Mouse (Mus musculus) ES-Bruce4 (cell line): ENCODE data around the gene Pram1. TPM values are rescaled to one million over a fixed set of nuclear protein-coding genes. Genes with fewer than 3 reads are reported as not detected.
"Not testable (repeated sequence)": the region's sequence is repeated elsewhere in the genome, so short reads cannot be mapped to it uniquely, and the experiment has no call there.

Source experiments
- H3K27ac ChIP-seq: 2 replicates; pipeline ENCODE4 v1.5.1; 2012; ENCODE audit warnings: low read length, inconsistent platforms; ENCODE audit not compliant: insufficient read depth
- H3K27me3 ChIP-seq: 2 replicates; pipeline ENCODE4 v1.6.1; 2012; ENCODE audit warnings: mild to moderate bottlenecking, low read length, inconsistent platforms; ENCODE audit not compliant: control insufficient read depth, poor library complexity, insufficient read depth, severe bottlenecking
- H3K36me3 ChIP-seq: 2 replicates; pipeline ENCODE4 v1.6.1; 2012; ENCODE audit warnings: inconsistent platforms, mild to moderate bottlenecking, low read length, moderate library complexity; ENCODE audit not compliant: control insufficient read depth, poor library complexity, insufficient read depth, severe bottlenecking
- H3K4me1 ChIP-seq: one replicate; pipeline ENCODE4 v1.8.1; 2011; ENCODE audit warnings: low read length; ENCODE audit not compliant: control insufficient read depth, insufficient read depth
- H3K4me3 ChIP-seq: 2 replicates; pipeline ENCODE4 v1.5.1; 2011; ENCODE audit warnings: low read depth, mild to moderate bottlenecking, low read length
- H3K9ac ChIP-seq: 2 replicates; pipeline ENCODE4 v1.6.1; 2012; ENCODE audit warnings: low read depth, mild to moderate bottlenecking, inconsistent platforms; ENCODE audit not compliant: poor library complexity, severe bottlenecking
- H3K9me3 ChIP-seq: replicated peaks from 2 replicates; pipeline ENCODE4 v1.6.1; 2012; ENCODE audit warnings: mild to moderate bottlenecking, low read length, inconsistent platforms; ENCODE audit not compliant: control insufficient read depth, poor library complexity, insufficient read depth, severe bottlenecking
- CTCF ChIP-seq: IDR thresholded peaks from one replicate; pipeline ENCODE4 v1.8.1; 2011; ENCODE audit warnings: low read depth, low read length
- EP300 ChIP-seq: IDR thresholded peaks from 2 replicates; pipeline ENCODE4 v1.6.1; 2011; ENCODE audit warnings: low read depth, low read length; ENCODE audit not compliant: insufficient read depth
- POLR2A ChIP-seq: IDR thresholded peaks from one replicate; pipeline ENCODE4 v1.8.1; 2011; ENCODE audit warnings: low read length; ENCODE audit not compliant: insufficient read depth
- polyA plus RNA-seq: library from polyadenylated mRNA; stranded (reverse); fragments of >200 nt; gene quantifications from 2 replicates; pipeline ENCODE4 v1.2.4, GENCODE M21; 2011; ENCODE audit warnings: low read depth; ENCODE audit not compliant: missing spikeins, insufficient read depth, insufficient read length

Gene Pram1
- polyA plus RNA-seq, 1 experiment, result not detected

GRCm38 (mm10) chr17:33607273-33607672 is 30.6 kb upstream of the Pram1 start:
- no peaks in the 10 kb centered on the region for H3K36me3 ChIP-seq
- TF ChIP-seq EP300 (no peak), CTCF (no peak), POLR2A (no peak)

DNA sequence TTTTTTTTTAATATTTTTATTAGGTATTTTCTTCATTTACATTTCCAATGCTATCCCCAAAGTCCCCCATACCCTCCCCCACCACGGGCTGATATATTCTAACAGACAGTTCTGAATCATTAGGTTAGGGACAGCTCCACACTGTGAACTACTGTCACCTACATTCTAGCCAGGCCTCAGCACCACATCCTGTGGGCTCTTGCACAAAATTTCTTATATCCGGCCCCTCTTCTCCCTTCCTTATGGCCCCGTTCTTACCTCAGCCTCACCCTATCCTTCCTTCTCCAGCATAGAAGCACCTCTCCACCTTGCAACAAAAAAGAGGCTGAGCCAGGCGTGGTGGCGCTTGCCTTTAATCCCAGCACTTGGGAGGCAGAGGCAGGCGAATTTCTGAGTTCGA is 27.3 kb upstream of the Pram1 start:
- H3K9me3 ChIP-seq, result no peaks in the 10 kb centered on the region
- H3K4me3 ChIP-seq, result no peak overlapping the region
- TF ChIP-seq POLR2A, result no peak
- TF ChIP-seq CTCF, result no peak
- no peak for TF ChIP-seq EP300
- H3K9ac ChIP-seq, result no peak overlapping the region
- no peaks in the 10 kb centered on the region for H3K36me3 ChIP-seq
- no peak overlapping the region for H3K27ac ChIP-seq
- no peaks in the 10 kb centered on the region for H3K4me1 ChIP-seq
- H3K27me3 ChIP-seq, result no peaks in the 10 kb centered on the region

More at GRCm38 (mm10) chr17:33607273-33607672, 30.6 kb upstream of the Pram1 start:
- Histone ChIP-seq H3K9ac (no peak overlapping the region), H3K27ac (no peak overlapping the region), H3K4me3 (no peak overlapping the region), H3K9me3 (no peaks in the 10 kb centered on the region), H3K4me1 (peaks cover 1% of the 10 kb centered on the region), H3K27me3 (no peaks in the 10 kb centered on the region)

DNA sequence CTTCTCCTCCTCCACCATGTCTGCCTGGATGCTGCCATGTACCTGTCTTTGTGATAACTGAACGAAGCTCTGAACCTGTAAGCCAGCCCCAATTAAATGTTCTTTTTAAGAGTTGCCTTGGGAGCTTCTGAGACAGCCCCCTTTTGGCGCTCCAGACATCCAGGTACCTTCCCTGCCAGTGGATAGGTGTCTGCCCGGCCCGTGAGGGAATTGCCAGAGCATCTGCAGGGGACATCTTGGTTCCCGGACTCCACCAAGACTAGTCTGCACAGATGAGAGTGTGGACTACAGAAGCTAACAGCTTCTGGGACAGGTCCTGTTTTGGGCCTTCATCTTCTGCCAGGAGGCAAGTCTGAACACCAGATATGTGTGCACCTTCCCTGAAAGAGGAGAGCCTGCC is 24.1 kb upstream of the Pram1 start:
- not testable (repeated sequence) for H3K9ac ChIP-seq, H3K36me3 ChIP-seq, H3K27ac ChIP-seq, H3K4me1 ChIP-seq, H3K9me3 ChIP-seq, H3K27me3 ChIP-seq, H3K4me3 ChIP-seq

DNA sequence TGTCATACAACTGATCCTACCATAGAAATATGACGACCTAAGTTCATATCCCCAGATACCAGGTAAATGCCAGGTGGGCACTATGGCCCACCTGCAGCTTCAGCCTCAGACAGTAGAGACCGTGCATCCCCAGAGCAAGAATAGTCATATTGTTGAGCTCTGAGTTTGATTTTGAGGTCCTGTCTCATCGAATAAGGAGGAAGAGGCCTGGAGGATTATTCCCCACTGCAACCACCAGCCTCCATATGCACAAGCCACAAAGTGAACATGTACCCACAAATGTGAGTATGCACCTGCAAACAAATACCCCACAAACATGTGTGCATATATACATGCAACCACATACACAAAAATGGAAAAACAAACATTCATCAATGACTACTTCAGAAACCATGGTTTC is 10.6 kb upstream of the Pram1 start:
- no peaks in the 10 kb centered on the region for H3K27me3 ChIP-seq
- TF ChIP-seq POLR2A (no peak), CTCF (no peak), EP300 (no peak)
- H3K4me3 ChIP-seq, result no peak overlapping the region
- H3K9me3 ChIP-seq, result peaks cover 3% of the 10 kb centered on the region; the same call in 1 of the 2 replicates
- no peaks in the 10 kb centered on the region for H3K4me1 ChIP-seq
- peaks cover 10% of the 10 kb centered on the region for H3K36me3 ChIP-seq
- H3K27ac ChIP-seq, result no peak overlapping the region
- no peak overlapping the region for H3K9ac ChIP-seq

GRCm38 (mm10) chr17:33628621-33629486 is 9.0 kb upstream of the Pram1 start, which contains the start of gene Zfp414:
Zfp414 (plus strand) TSS chr17:33629090.
- H3K4me3 ChIP-seq, result peak within 1 kb of the TSS; percentile 95
- no peaks in the 10 kb centered on the region for H3K27me3 ChIP-seq
- TF ChIP-seq POLR2A (no peak), CTCF (no peak), EP300 (no peak)
- H3K4me1 ChIP-seq, result no peaks in the 10 kb centered on the region
- peak within 1 kb of the TSS; percentile 73 for H3K9ac ChIP-seq
- peak within 1 kb of the TSS; percentile 65 for H3K27ac ChIP-seq
- H3K36me3 ChIP-seq, result peaks cover 10% of the 10 kb centered on the region
- H3K9me3 ChIP-seq, result peaks cover 3% of the 10 kb centered on the region; the same call in 1 of the 2 replicates

- Histone ChIP-seq H3K27ac (no peak overlapping the region), H3K4me1 (no peaks in the 10 kb centered on the region), H3K4me3 (peak overlapping the region; percentile 95), H3K9ac (peak overlapping the region; percentile 73), H3K27me3 (no peaks in the 10 kb centered on the region), H3K36me3 (peaks cover 10% of the 10 kb centered on the region), H3K9me3 (peaks cover 3% of the 10 kb centered on the region; the same call in 1 of the 2 replicates)
- TF ChIP-seq POLR2A (no peak), EP300 (no peak), CTCF (no peak)
Measured at GRCm38 (mm10) chr17:33629487-33630125, 8.2 kb upstream of the Pram1 start.
